Mouse (Mus musculus) ES-E14 (cell line): ENCODE measurements around the gene H2afj.

Experiments
- CHD2 ChIP-seq: IDR thresholded peaks from 2 replicates; pipeline ENCODE4 v1.6.1; 2014; ENCODE audit warnings: mild to moderate bottlenecking, low read depth, low read length, inconsistent platforms
- HCFC1 ChIP-seq: IDR thresholded peaks from 2 replicates; pipeline ENCODE4 v1.6.1; 2012; ENCODE audit warnings: low read length, inconsistent platforms, borderline replicate concordance; ENCODE audit not compliant: insufficient read depth
- MAFK ChIP-seq: IDR thresholded peaks from 2 replicates; pipeline ENCODE4 v1.6.1; 2014; ENCODE audit warnings: mild to moderate bottlenecking, low read depth, low read length, inconsistent platforms; ENCODE audit not compliant: insufficient read depth
- ZC3H11A ChIP-seq: IDR thresholded peaks from 2 replicates; pipeline ENCODE4 v1.6.1; 2012; ENCODE audit warnings: low read depth, mild to moderate bottlenecking, inconsistent platforms, low read length, borderline replicate concordance
- ZNF384 ChIP-seq: IDR thresholded peaks from 2 replicates; pipeline ENCODE4 v1.6.1; 2012; ENCODE audit warnings: low read depth, low read length, inconsistent platforms

GRCm38 (mm10) chr6:136852348-136852747, 44.3 kb downstream of the H2afj start:
- no peak for TF ChIP-seq CHD2
- no peak for TF ChIP-seq ZNF384
- TF ChIP-seq ZC3H11A = no peak
- TF ChIP-seq HCFC1 = no peak
- no peak for TF ChIP-seq MAFK
